Mouse (Mus musculus): ENCODE data around the gene Gm10322.

DNA sequence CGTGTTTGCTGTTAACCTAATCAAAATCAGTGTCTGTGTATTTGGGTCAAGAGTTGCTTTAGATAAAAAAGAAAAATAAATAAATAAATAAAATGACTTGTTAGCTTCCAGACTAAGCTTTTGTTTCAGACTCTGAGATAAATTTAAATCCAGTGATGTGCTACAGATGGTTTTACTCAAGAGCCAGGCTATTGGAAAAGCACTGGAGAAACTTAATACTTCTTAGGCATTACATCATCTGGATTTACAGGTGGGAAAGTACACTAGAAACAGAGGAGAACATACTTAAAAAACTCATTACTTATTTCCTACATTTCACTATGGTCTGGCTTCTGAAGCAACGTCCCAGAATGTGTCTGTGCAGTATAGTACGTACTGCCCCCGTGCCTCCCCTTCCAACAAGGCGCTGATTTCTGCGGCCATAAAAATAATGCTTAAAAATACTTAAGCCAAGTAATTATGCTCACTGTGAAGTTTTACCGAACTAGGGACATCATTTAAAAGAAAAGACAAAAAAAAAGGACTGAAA, 21.8 kb downstream of the Gm10322 start:
- TF ChIP-seq CTCF (IDR thresholded peaks at IDR 0.05; ENCODE audit: low read depth), result no peak
- no peak for TF ChIP-seq EP300 (IDR thresholded peaks at IDR 0.05; ENCODE audit: low read depth)
